24 mouse cellular contexts compared by ENCODE assay signal in genomic region chr9:34843275-34843965, GRCm38 (mm10).
A peak's percentile ranks its signal among the peaks of the same experiment; 100 is the strongest.
DNase-seq lines count a peak whose midpoint lies in the region; ATAC-seq lines count a peak whose summit lies in the region.
"Had no signal": no experiment of that assay in that cellular context is flagged by ENCODE, and none has a peak within 500 bp of the region (broad histone marks: within the 10 kb centered on the region; RNA-seq: fewer than 3 reads in every experiment).

No protein-coding gene starts in this region.

- H3K4me3 ChIP-seq in forebrain, embryonic 14.5 days (ENCODE audit: low read depth, low read length), result no peak overlapping the region
- H3K4me3 ChIP-seq in forebrain, embryonic 10.5 days, result no peak overlapping the region
- H3K4me3 ChIP-seq: embryonic facial prominence, embryonic 12.5 days; erythroblast, embryonic 14.5 days; heart, embryonic 10.5 days; layer of hippocampus, adult 2 months; left cerebral cortex, adult 2 months; limb, embryonic 15.5 days; midbrain, embryonic 12.5 days; myocyte; neural tube, embryonic 15.5 days had no signal

- H3K9me3 ChIP-seq in forebrain, embryonic 14.5 days (replicated peaks; ENCODE audit: control insufficient read depth, low read length), result no peaks in the 10 kb centered on the region
- H3K9me3 ChIP-seq in forebrain, embryonic 10.5 days, result no peaks in the 10 kb centered on the region
- H3K9me3 ChIP-seq: embryonic facial prominence, embryonic 12.5 days; heart, embryonic 10.5 days; limb, embryonic 15.5 days; midbrain, embryonic 12.5 days; neural tube, embryonic 15.5 days had no signal

- peak; percentile 44 for DNase-seq in forebrain, embryonic 14.5 days (ENCODE audit: low spot score)
- no peak for DNase-seq in forebrain, embryonic 10.5 days (ENCODE audit: extremely low spot score, low spot score)
- peak; percentile 15 to 23 for DNase-seq in left cerebral cortex, postnatal 14 days (ENCODE audit: low spot score in 2 of 2)
- no peak for DNase-seq in left cerebral cortex, adult 8-10 months (ENCODE audit: low spot score in 2 of 2)
- peak; percentile 14 for DNase-seq in right cerebral cortex, postnatal 14 days
- DNase-seq in right cerebral cortex, postnatal 4 days, result no peak
- peak; percentile 20 to 26 for DNase-seq in right cerebral cortex, postnatal 36 days (ENCODE audit: low spot score in 2 of 2)
- no peak for DNase-seq in urinary bladder, postnatal 10 days (ENCODE audit: low spot score)
- DNase-seq: adrenal gland, postnatal 25 days; B cell, adult 2 months; cerebellum, adult 2 months; kidney, adult 18-20 months; kidney, postnatal 10 days; thymus, postnatal 36 days had no signal

- H3K27me3 ChIP-seq in forebrain, embryonic 14.5 days (replicated peaks; ENCODE audit: control insufficient read depth, insufficient read depth, low read length), result no peaks in the 10 kb centered on the region
- H3K27me3 ChIP-seq in forebrain, embryonic 10.5 days (ENCODE audit: poor library complexity, severe bottlenecking), result no peaks in the 10 kb centered on the region
- H3K27me3 ChIP-seq: embryonic facial prominence, embryonic 12.5 days; limb, embryonic 15.5 days; midbrain, embryonic 12.5 days had no signal

- WGBS in forebrain, embryonic 14.5 days, result 60% methylated on average over 10 of the region's 10 CpGs
- 80% methylated on average over 10 of the region's 10 CpGs for WGBS in forebrain, embryonic 10.5 days

- no peaks in the 10 kb centered on the region for H3K36me3 ChIP-seq in forebrain, embryonic 14.5 days (ENCODE audit: control insufficient read depth, insufficient read depth, low read length)
- no peaks in the 10 kb centered on the region for H3K36me3 ChIP-seq in forebrain, embryonic 10.5 days (replicated peaks)
- H3K36me3 ChIP-seq: embryonic facial prominence, embryonic 12.5 days; heart, embryonic 10.5 days; limb, embryonic 15.5 days; midbrain, embryonic 12.5 days; neural tube, embryonic 15.5 days had no signal

- no peak overlapping the region for H3K9ac ChIP-seq in forebrain, embryonic 14.5 days (ENCODE audit: low read length)
- H3K9ac ChIP-seq: embryonic facial prominence, embryonic 12.5 days; limb, embryonic 15.5 days; midbrain, embryonic 12.5 days; neural tube, embryonic 15.5 days had no signal

- H3K4me1 ChIP-seq in forebrain, embryonic 14.5 days (ENCODE audit: control insufficient read depth, insufficient read depth, low read length), result peaks cover 4% of the 10 kb centered on the region; the same call in 1 of the 2 replicates
- H3K4me1 ChIP-seq in forebrain, embryonic 10.5 days, result peaks cover 20% of the 10 kb centered on the region
- H3K4me1 ChIP-seq: embryonic facial prominence, embryonic 12.5 days; heart, embryonic 10.5 days; limb, embryonic 15.5 days; neural tube, embryonic 15.5 days had no signal

- no peak overlapping the region for H3K4me2 ChIP-seq in forebrain, embryonic 14.5 days (ENCODE audit: low read length)
- H3K4me2 ChIP-seq: embryonic facial prominence, embryonic 12.5 days; limb, embryonic 15.5 days; midbrain, embryonic 12.5 days; neural tube, embryonic 15.5 days had no signal

- intact Hi-C loops in left cerebral cortex, postnatal 14 days (cut with DNase I), result no loop called here

- ATAC-seq in forebrain, embryonic 14.5 days, result peak; percentile 53
- ATAC-seq: lung, postnatal 0 days had no signal

- H3K27ac ChIP-seq in forebrain, embryonic 14.5 days (ENCODE audit: low read depth, low read length), result no peak overlapping the region
- H3K27ac ChIP-seq in forebrain, embryonic 10.5 days, result no peak overlapping the region
- H3K27ac ChIP-seq: embryonic facial prominence, embryonic 12.5 days; heart, embryonic 10.5 days; layer of hippocampus, adult 2 months; left cerebral cortex, adult 2 months; limb, embryonic 15.5 days; midbrain, embryonic 12.5 days; neural tube, embryonic 15.5 days had no signal

Comparison
In these comparisons a context has a peak if more than half of its experiments do, and no peak if none do; other contexts are left out.
1. DNase-seq: peak in forebrain, embryonic 14.5 days (single experiment), left cerebral cortex, postnatal 14 days (2 of 2), right cerebral cortex, postnatal 14 days (single experiment) and right cerebral cortex, postnatal 36 days (2 of 2); none in forebrain, embryonic 10.5 days (single experiment), left cerebral cortex, adult 8-10 months (0 of 2), right cerebral cortex, postnatal 4 days (single experiment) and urinary bladder, postnatal 10 days (single experiment).